Mouse (Mus musculus): ENCODE measurements around the gene Lgals3bp.

- no peak for TF ChIP-seq CTCF (IDR thresholded peaks at IDR 0.05; ENCODE audit: control insufficient read depth, insufficient read depth, low read length)
- no peak for TF ChIP-seq POLR2A (IDR thresholded peaks at IDR 0.05; ENCODE audit: borderline replicate concordance, control insufficient read depth, low read depth, low read length)
These were observed 25.4 kb upstream of the Lgals3bp start for GRCm38 (mm10) chr11:118427266-118427779.

Measured in bone marrow, adult 2 months (tissue).